Mouse (Mus musculus) lung, adult 2 months (tissue): ENCODE data around the gene Sbk2.

Source experiments
- CTCF ChIP-seq: fragments of 200-500 bp; IDR thresholded peaks from 2 replicates; pipeline ENCODE4 v1.5.1; 2011; ENCODE audit warnings: mild to moderate bottlenecking, low read length, control low read depth; ENCODE audit not compliant: insufficient read depth
- POLR2A ChIP-seq: fragments of 200-500 bp; IDR thresholded peaks from 2 replicates; pipeline ENCODE4 v1.6.1; 2011; ENCODE audit warnings: low read depth, mild to moderate bottlenecking, control low read depth, low read length, borderline replicate concordance; ENCODE audit errors: extremely low read depth

- no peak for TF ChIP-seq POLR2A
- TF ChIP-seq CTCF: no peak
These were observed 31.1 kb downstream of the Sbk2 start for GRCm38 (mm10) chr7:4933103-4933502.
